Comparison of ENCODE assay signal across 8 mouse cellular contexts in the genomic region with DNA sequence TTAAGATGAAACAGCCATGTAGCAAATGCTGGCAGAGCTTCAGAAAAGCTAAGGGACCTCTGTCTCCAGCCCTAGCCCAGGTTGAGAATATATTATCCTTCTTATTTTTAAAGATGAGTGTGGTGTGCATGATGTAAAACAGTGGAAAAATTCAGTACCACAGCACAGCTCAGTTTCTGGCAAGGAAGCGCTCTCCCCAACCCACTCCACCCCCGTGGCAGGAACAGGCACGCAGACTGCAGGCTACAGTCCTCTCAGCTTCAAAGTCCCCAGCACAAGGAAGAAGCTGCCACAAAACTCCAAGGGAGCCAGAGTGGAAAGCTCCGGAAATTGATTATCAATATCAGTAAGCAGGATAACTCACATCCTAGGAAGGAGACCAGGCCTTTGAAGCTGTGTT. TPM values are rescaled to one million over a fixed set of nuclear protein-coding genes. Genes with fewer than 3 reads are reported as not detected.
"Had no signal": no experiment of that assay in that cellular context is flagged by ENCODE, and none has a peak within 500 bp of the region (broad histone marks: within the 10 kb centered on the region; RNA-seq: fewer than 3 reads in every experiment).

No protein-coding gene starts in this region.

RNA-seq across cellular contexts. Expression of gene Plekhs1, which starts 49.8 kb away (rescaled TPM):
- total RNA-seq: heart, postnatal 36 days; hematopoietic stem cell, adult 5-6 weeks; hindbrain, postnatal 0 days had no signal
- polyA plus RNA-seq: heart, embryonic 10.5 days; heart, embryonic 12.5 days; heart, embryonic 13.5 days; heart, embryonic 14.5 days; hindbrain, embryonic 11.5 days had no signal
